Mouse (Mus musculus) stomach, embryonic 15.5 days (tissue): ENCODE data around the gene Actn1. TPM values are rescaled to one million over a fixed set of nuclear protein-coding genes. Genes with fewer than 3 reads are reported as not detected.

ENCODE experiments used
- ATAC-seq: fragments of 200-750 bp; cut with Nextera tagmentation; 2 replicates; pipeline ENCODE4 v1.8.0; 2017; ENCODE audit warnings: low read depth, moderate number of reproducible peaks, moderate TSS enrichment; ENCODE audit not compliant: insufficient read depth, low FRiP score
- H3K27ac ChIP-seq: fragments of 300-500 bp; sonication (generic); 2 replicates; pipeline ENCODE4 v1.5.1; 2015; ENCODE audit warnings: mild to moderate bottlenecking, inconsistent platforms
- H3K27me3 ChIP-seq: fragments of 300-500 bp; sonication (generic); replicated peaks from 2 replicates; pipeline ENCODE4 v1.6.1; 2015; ENCODE audit warnings: inconsistent platforms
- H3K36me3 ChIP-seq: fragments of 300-500 bp; sonication (generic); 2 replicates; pipeline ENCODE4 v1.6.1; 2015; ENCODE audit warnings: inconsistent platforms
- H3K4me1 ChIP-seq: fragments of 300-500 bp; sonication (generic); 2 replicates; pipeline ENCODE4 v1.6.1; 2015; ENCODE audit warnings: inconsistent platforms
- H3K4me2 ChIP-seq: fragments of 300-500 bp; sonication (generic); 2 replicates; pipeline ENCODE4 v1.6.1; 2015; ENCODE audit warnings: mild to moderate bottlenecking, inconsistent platforms
- H3K4me3 ChIP-seq: fragments of 300-500 bp; sonication (generic); replicated peaks from 2 replicates; pipeline ENCODE4 v1.5.1; 2015; ENCODE audit warnings: inconsistent platforms
- H3K9ac ChIP-seq: fragments of 300-500 bp; sonication (generic); 2 replicates; pipeline ENCODE4 v1.6.1; 2015; ENCODE audit warnings: inconsistent platforms
- H3K9me3 ChIP-seq: fragments of 300-500 bp; sonication (generic); 2 replicates; pipeline ENCODE4 v1.6.1; 2016; ENCODE audit warnings: inconsistent platforms
- WGBS: fragments of 180-500 bp; shearing (Covaris S2); methylation state at CpG from one replicate; pipeline ENCODE4 v1.1.7; 2015; 5-methylcytosine and 5-hydroxymethylcytosine counted together
- polyA plus RNA-seq: library from polyadenylated mRNA; unstranded; fragments of >200 nt; fragmentation: Nextera tagmentation; extraction: Ambion mirVana; gene quantifications from 2 replicates; pipeline ENCODE4 v1.2.1, GENCODE M21; 2015

The Actn1 gene
- polyA plus RNA-seq, 1 experiment from 2014 or later: 61.2 TPM

DNA sequence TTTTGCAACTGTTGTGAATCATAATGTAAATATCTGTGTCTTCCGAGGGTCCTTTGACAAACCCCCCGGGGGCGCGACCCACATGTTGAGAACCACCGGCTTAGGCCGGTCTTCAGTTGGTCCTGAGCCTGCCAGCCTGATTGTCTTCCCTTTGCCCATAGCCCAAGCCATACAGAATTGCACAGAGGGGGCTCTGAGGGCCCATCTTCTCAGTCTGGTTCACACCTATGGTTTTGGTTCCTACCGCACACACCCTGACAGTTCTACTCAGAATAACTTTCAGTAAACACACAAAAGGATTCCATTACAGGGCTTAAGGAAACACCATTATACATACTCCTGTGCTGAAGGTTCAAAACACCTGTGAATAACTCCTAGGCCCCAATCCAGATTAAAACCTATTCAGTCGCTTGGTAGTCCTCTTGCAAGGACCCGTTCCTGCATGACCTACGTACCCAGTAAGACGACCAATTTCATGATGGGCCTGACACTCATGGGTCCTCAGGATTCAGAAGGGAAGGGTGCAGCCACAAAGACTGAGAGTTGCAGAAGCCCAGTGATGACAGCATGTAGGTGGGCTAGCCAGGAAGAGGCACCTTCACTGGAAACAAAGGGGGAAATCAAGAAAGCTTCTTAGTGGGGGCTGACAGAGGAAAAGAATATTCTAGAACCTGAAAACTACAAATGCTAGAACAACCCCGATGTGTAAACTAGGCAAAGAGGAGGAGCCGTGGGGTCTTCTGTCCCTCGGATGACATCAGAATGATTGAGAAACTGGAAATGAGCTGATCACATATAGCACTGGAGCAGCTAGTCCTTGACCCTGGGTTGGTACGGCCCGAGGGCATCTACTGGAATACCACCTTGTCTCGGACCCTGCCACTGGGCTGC, 128.6 kb downstream of the Actn1 start:
- Histone ChIP-seq H3K9me3 (no peaks in the 10 kb centered on the region), H3K4me2 (peak overlapping the region; percentile 70), H3K27ac (peak overlapping the region; percentile 98), H3K36me3 (peaks cover 3% of the 10 kb centered on the region; the same call in 1 of the 2 replicates), H3K4me1 (peaks cover 28% of the 10 kb centered on the region), H3K4me3 (peak overlapping the region; percentile 58), H3K27me3 (no peaks in the 10 kb centered on the region), H3K9ac (peak overlapping the region; percentile 83; the same call in 1 of the 2 replicates)
- ATAC-seq: no peak
- 37% methylated on average over 17 of the region's 17 CpGs for WGBS

DNA sequence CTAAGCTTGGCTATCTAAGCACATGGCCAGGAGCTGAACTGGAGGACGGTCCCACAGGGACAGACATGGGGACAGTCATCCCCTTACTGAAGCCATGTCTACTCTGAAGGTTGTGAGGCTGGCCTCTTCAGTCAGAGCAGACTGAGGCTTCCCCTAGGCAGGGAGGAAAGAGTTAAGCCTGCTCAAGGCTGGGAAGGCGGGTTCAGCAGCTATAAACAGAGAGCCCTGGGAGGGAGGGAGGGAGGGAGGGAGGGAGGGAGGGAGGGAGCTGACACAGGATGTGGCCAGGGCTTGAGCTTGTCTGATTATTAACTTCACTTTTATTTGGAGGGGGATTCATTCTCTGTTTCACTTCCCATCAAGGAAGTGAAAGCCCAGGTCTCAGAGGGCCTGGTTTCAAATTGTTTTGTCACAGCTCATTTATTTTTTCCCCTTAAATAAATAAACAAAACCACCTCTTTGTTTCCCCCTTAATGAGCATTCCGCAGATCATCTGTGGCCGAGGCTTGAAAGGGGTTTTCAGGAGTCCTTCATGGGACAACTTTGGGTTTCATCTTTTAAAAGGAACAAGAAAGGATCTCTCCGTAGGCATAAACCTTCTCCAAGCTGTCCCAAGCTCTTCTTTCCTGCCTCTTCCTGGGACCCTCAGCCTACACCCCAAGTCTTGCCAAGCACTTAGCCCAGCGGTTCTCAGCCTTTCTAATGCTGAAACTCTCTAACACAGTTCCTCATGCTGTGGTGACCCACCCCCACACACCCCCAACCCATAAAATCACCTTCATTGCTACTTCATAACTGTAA, 129.4 kb downstream of the Actn1 start:
- Histone ChIP-seq H3K36me3 (peaks cover 3% of the 10 kb centered on the region; the same call in 1 of the 2 replicates), H3K27me3 (no peaks in the 10 kb centered on the region), H3K4me2 (peak overlapping the region; percentile 70), H3K4me1 (peaks cover 28% of the 10 kb centered on the region), H3K9me3 (no peaks in the 10 kb centered on the region), H3K27ac (peak overlapping the region; percentile 98), H3K9ac (no peak overlapping the region; the same call in 1 of the 2 replicates), H3K4me3 (peak overlapping the region; percentile 26)
- 9% methylated on average over 6 of the region's 6 CpGs for WGBS
- ATAC-seq: peak; percentile 57; the same call in 1 of the 2 replicates

DNA sequence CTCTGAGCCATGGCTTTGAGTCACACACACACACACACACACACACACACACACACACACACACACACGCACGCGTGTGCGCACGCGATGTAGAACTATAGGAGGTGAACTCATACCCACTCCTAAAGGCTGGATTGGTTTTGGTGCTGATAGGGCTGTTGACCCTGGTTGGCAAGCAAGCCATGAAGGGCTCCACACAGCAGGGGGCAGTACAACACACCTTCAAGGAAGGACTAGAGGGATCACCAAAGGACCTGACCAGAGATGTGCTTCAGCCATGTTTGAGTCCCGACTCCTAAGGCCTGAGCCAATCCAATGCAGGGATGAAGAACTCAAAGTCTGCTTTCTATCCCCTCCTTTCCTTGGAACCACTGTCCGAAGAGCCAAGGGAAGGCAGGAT, 130.6 kb downstream of the Actn1 start:
- Histone ChIP-seq H3K9me3 (no peaks in the 10 kb centered on the region), H3K36me3 (peaks cover 3% of the 10 kb centered on the region; the same call in 1 of the 2 replicates), H3K27me3 (no peaks in the 10 kb centered on the region), H3K4me2 (peak overlapping the region; percentile 51; the same call in 1 of the 2 replicates), H3K27ac (peak overlapping the region; percentile 90), H3K9ac (no peak overlapping the region), H3K4me1 (peaks cover 32% of the 10 kb centered on the region), H3K4me3 (no peak overlapping the region)
- no peak for ATAC-seq
- WGBS: 96% methylated on average over 8 of the region's 8 CpGs

DNA sequence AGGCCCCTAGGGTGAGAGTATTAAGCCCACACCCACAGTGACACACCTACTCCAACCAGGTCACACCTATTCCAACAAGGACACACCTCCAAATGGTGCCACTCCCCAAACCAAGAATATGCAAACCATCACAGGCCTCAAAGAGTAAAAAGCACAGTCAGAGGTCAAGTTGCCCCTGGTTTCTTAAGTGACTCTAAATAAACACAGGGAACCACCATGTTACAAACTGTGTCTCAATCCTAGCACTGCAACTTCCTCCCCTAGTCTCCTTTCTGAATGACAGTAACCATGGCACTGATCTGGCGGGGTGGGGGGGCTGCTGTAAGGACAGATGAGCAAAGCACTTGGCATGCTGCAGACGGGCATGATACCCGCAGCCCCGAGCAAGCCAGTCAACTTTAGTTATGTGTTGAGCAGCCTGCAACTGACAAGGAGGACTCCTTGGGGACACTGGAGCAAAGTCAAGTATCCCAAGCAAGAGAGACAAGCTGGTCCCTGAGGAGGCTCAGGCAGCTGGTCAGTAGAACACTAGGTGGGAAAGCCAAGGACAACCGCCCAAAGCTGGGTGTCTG, 132.9 kb downstream of the Actn1 start:
- Histone ChIP-seq H3K9me3 (no peaks in the 10 kb centered on the region), H3K4me3 (no peak overlapping the region), H3K36me3 (peaks cover 3% of the 10 kb centered on the region; the same call in 1 of the 2 replicates), H3K9ac (no peak overlapping the region), H3K27ac (no peak overlapping the region), H3K27me3 (no peaks in the 10 kb centered on the region), H3K4me1 (peaks cover 53% of the 10 kb centered on the region), H3K4me2 (no peak overlapping the region)
- 83% methylated on average over 5 of the region's 5 CpGs for WGBS
- no peak for ATAC-seq

DNA sequence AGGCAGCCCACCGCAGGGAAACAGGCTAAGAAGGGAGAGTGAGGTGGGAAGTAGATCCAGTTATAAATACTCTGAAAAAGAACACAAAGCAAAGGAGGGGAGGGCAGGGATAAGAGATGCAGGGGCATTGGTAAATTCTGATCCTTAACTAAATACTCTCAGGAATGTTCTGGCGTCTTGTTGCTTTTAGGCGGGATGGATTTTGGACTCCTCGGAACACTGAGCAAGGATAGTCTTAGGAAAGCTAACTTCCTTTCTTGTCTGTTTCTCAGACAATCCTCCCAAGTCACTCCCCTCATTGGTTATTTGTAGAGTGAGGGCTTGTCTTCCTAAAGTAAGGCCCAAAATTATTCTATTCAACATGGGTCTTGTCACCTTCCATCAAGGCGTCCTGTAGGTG, 134.9 kb downstream of the Actn1 start:
- Histone ChIP-seq H3K36me3 (peaks cover 10% of the 10 kb centered on the region; the same call in 1 of the 2 replicates), H3K9me3 (no peaks in the 10 kb centered on the region), H3K27me3 (no peaks in the 10 kb centered on the region), H3K4me1 (peaks cover 38% of the 10 kb centered on the region), H3K9ac (no peak overlapping the region), H3K4me2 (no peak overlapping the region), H3K4me3 (no peak overlapping the region), H3K27ac (no peak overlapping the region)
- no peak for ATAC-seq
- WGBS: 77% methylated on average over 5 of the region's 5 CpGs

DNA sequence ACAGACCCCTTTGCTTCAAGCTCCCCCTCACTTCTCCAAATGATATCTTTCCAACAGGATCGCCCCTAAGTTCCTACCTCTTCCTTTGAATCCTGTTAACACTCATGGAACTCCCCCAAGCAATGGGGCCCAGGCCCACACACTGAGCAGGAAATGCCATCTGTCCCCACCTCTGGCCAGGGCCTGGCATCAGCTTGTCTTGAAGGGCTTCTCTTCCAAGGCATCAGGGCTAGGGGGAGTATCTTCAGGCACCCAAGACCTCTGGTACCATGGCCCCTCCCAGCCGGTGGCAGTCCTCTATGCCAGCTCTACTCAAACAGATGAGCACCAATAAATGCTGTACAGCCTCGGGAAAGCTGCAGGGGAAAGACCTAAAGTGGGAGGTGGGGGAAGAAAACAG, 135.4 kb downstream of the Actn1 start:
- Histone ChIP-seq H3K4me1 (peaks cover 33% of the 10 kb centered on the region), H3K9ac (no peak overlapping the region), H3K27ac (peak overlapping the region; percentile 81; the same call in 1 of the 2 replicates), H3K4me2 (no peak overlapping the region), H3K4me3 (no peak overlapping the region), H3K9me3 (no peaks in the 10 kb centered on the region), H3K27me3 (no peaks in the 10 kb centered on the region), H3K36me3 (peaks cover 11% of the 10 kb centered on the region; the same call in 1 of the 2 replicates)
- 60% methylated on average over 3 of the region's 3 CpGs for WGBS
- ATAC-seq: no peak

DNA sequence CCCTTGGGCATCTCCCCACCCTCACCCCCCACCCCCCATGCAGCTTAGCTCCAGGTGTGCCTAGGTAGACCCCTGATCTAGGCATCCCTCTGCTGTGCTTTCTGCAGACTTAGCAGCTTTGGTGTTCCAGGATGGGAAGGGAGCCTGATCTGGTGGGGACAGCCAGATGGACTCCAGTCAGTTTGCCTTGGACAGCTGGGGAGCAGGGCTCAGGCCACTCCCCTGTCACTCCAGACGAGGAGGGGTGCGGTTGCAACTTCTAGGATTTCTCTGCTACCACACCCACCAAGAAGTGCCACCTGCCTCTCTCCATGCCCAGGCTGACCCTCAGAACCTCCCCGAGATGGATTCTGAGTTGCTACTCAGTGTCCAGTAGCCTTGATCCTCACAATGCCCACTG, 136.0 kb downstream of the Actn1 start:
- peak overlapping the region; percentile 81 for H3K27ac ChIP-seq
- H3K9ac ChIP-seq: no peak overlapping the region
- H3K4me2 ChIP-seq: no peak overlapping the region
- no peaks in the 10 kb centered on the region for H3K9me3 ChIP-seq
- H3K36me3 ChIP-seq: peaks cover 11% of the 10 kb centered on the region; the same call in 1 of the 2 replicates
- H3K4me1 ChIP-seq: peaks cover 29% of the 10 kb centered on the region
- 45% methylated on average over 3 of the region's 3 CpGs for WGBS
- ATAC-seq: no peak
- H3K27me3 ChIP-seq: no peaks in the 10 kb centered on the region
- no peak overlapping the region for H3K4me3 ChIP-seq

DNA sequence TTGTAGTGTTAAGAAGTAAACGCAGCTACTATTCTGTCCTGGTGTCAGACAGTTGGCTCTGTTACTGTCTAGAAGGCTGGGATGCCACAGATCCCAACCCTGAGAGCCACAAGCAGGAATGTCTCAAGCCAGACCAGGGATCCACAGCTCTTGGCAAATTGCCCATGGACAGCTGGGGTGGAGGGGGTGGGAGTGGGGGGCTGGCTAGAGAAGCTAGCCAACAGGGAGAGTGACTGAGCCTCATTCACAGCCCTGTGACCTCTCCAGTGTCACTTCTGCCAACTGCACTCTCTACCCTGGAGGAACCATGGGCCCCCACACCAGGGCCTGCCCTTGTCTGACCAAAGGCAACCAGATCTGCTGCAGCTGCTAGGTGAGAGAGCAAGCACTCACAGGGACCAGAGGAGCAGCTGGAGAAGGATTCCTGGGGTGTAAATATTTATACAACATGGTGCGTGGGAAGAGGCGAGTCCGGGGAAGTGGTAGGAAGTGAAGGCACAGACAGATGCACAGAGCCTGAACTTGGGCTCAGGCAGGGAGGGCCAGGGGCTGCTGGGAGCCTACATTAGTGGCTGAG, 136.9 kb downstream of the Actn1 start:
- no peak overlapping the region for H3K9ac ChIP-seq
- no peak overlapping the region for H3K4me3 ChIP-seq
- H3K4me2 ChIP-seq: peak overlapping the region; percentile 19
- no peaks in the 10 kb centered on the region for H3K9me3 ChIP-seq
- 20% methylated on average over 4 of the region's 4 CpGs for WGBS
- peak; percentile 72 for ATAC-seq
- peaks cover 29% of the 10 kb centered on the region for H3K4me1 ChIP-seq
- peaks cover 11% of the 10 kb centered on the region; the same call in 1 of the 2 replicates for H3K36me3 ChIP-seq
- H3K27ac ChIP-seq: peak overlapping the region; percentile 81
- no peaks in the 10 kb centered on the region for H3K27me3 ChIP-seq

DNA sequence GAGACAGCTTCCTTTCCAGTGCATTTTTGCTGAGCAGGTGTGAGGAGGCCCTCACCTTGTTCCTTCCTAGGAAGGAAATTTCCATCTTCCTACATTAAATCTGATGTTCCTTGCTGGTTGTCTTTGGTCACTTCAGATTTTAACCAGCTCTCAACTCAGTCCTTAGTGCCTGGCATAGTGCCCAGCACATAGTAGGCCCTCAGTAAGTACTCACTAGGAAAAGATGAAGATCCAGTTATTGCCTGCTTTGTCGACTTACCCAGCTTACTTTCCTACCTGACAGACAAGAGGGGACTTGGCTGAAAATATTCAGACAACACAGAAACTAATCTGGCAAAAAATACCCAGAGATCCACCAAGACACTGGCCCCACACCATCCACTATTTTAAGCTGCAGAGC, 138.7 kb downstream of the Actn1 start:
- Histone ChIP-seq H3K4me1 (peaks cover 37% of the 10 kb centered on the region), H3K27ac (peak overlapping the region; percentile 81), H3K27me3 (no peaks in the 10 kb centered on the region), H3K4me3 (no peak overlapping the region), H3K9ac (no peak overlapping the region), H3K4me2 (no peak overlapping the region), H3K36me3 (peaks cover 8% of the 10 kb centered on the region; the same call in 1 of the 2 replicates), H3K9me3 (no peaks in the 10 kb centered on the region)
- no peak for ATAC-seq
- 46% methylated on average over 1 of the region's 1 CpGs for WGBS

DNA sequence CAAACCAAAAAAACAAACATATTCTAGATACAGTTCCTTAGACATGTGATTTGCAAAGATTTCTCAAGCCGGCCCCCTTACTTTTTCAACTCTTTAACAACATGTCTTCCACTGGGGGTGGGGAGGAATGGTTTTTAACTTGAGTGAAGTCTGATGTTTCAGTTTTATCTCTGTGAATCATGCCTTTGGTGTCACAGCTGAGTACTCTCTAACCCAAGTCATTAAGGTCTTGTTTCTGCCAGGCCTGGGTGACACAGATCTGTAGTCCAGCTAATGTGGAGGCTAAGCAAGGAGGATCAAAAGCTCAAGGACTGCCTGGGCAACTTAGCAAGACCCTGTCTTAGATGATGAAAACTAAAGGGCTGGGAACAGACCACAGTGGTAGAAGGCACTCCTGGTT, 141.6 kb downstream of the Actn1 start:
- H3K36me3 ChIP-seq: peaks cover 8% of the 10 kb centered on the region; the same call in 1 of the 2 replicates
- peaks cover 24% of the 10 kb centered on the region for H3K4me1 ChIP-seq
- 85% methylated on average over 1 of the region's 1 CpGs for WGBS
- no peak overlapping the region for H3K27ac ChIP-seq
- no peak overlapping the region for H3K4me2 ChIP-seq
- no peak overlapping the region for H3K9ac ChIP-seq
- H3K9me3 ChIP-seq: no peaks in the 10 kb centered on the region
- ATAC-seq: no peak
- H3K27me3 ChIP-seq: no peaks in the 10 kb centered on the region
- H3K4me3 ChIP-seq: no peak overlapping the region
